Mouse (Mus musculus) spleen, adult 2 months (tissue): ENCODE measurements around the gene Etl4. TPM values are rescaled to one million over a fixed set of nuclear protein-coding genes. Genes with fewer than 3 reads are reported as not detected.
"Not testable (repeated sequence)": the region's sequence is repeated elsewhere in the genome, so short reads cannot be mapped to it uniquely, and the experiment has no call there.

Experiments
- DNase-seq, 2 experiments: peaks; one replicate each; pipeline versions ENCODE4 v3.0.0 to v3.0.0-alpha.2; 2012 to 2021; ENCODE audit warnings: low spot score in 2 of 2, low read depth in 1 of 2
- H3K27ac ChIP-seq: fragments of 200-500 bp; 2 replicates; pipeline ENCODE4 v1.5.1; 2012; ENCODE audit warnings: low read length, inconsistent platforms; ENCODE audit not compliant: insufficient read depth
- H3K27me3 ChIP-seq: fragments of 200-500 bp; 2 replicates; pipeline ENCODE4 v1.6.1; 2012; ENCODE audit warnings: mild to moderate bottlenecking, moderate library complexity, low read length, inconsistent platforms; ENCODE audit not compliant: control insufficient read depth, insufficient read depth
- H3K36me3 ChIP-seq: fragments of 200-500 bp; 2 replicates; pipeline ENCODE4 v1.6.1; 2012; ENCODE audit warnings: mild to moderate bottlenecking, low read length, inconsistent platforms; ENCODE audit not compliant: control insufficient read depth, insufficient read depth
- H3K4me1 ChIP-seq: fragments of 200-500 bp; 2 replicates; pipeline ENCODE4 v1.6.1; 2011; ENCODE audit warnings: inconsistent platforms; ENCODE audit not compliant: control insufficient read depth, insufficient read depth, insufficient read length
- H3K4me3 ChIP-seq: fragments of 200-500 bp; 2 replicates; pipeline ENCODE4 v1.5.1; 2011; ENCODE audit warnings: mild to moderate bottlenecking, inconsistent platforms; ENCODE audit not compliant: insufficient read depth, insufficient read length; ENCODE audit errors: extremely low read depth
- CTCF ChIP-seq: fragments of 200-500 bp; IDR thresholded peaks from 2 replicates; pipeline ENCODE4 v1.5.1; 2011; ENCODE audit warnings: mild to moderate bottlenecking, inconsistent platforms; ENCODE audit not compliant: insufficient read depth, insufficient read length, insufficient replicate concordance; ENCODE audit errors: extremely low read depth
- POLR2A ChIP-seq: fragments of 200-500 bp; IDR thresholded peaks from 2 replicates; pipeline ENCODE4 v1.6.1; 2011; ENCODE audit warnings: low read depth, low read length, inconsistent platforms
- WGBS: fragments of 180-500 bp; shearing (Covaris S2); methylation state at CpG from one replicate; pipeline ENCODE4 v1.1.7; 2018; 5-methylcytosine and 5-hydroxymethylcytosine counted together
- polyA plus RNA-seq: library from polyadenylated mRNA; depleted of rRNA; stranded (reverse); fragments of >200 nt; gene quantifications from 2 replicates; pipeline ENCODE4 v1.2.3, GENCODE M21; 2012

Etl4 gene
- polyA plus RNA-seq, 1 experiment, result 5.3 TPM

DNA sequence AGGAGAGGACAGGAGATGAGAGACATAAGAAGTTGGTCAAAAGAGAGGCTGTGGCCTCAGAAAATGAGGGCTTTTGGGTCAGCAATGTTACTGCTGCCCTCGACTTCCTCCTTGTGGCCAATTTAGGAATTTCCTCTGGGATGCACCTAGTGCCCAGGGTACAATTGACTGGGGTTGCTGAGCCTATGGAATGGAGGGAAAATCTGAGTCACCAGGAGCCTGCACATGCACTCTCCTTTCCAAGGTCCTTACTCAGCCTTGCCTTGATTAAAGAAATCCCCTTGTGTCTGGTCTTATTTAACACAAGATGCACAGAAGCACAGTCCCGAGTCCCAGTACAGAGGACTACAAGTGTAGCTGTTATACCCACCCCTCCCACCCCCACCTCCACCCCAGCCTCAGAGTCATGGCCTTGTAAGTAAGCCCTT lies 756.5 kb downstream of the Etl4 start:
- 49% methylated on average over 2 of the region's 2 CpGs for WGBS
- no peak overlapping the region for H3K4me3 ChIP-seq
- H3K27ac ChIP-seq, result no peak overlapping the region
- H3K36me3 ChIP-seq, result no peaks in the 10 kb centered on the region
- H3K27me3 ChIP-seq, result no peaks in the 10 kb centered on the region
- no peak for TF ChIP-seq CTCF
- no peak for TF ChIP-seq POLR2A
- DNase-seq, result no peak
- no peaks in the 10 kb centered on the region for H3K4me1 ChIP-seq

DNA sequence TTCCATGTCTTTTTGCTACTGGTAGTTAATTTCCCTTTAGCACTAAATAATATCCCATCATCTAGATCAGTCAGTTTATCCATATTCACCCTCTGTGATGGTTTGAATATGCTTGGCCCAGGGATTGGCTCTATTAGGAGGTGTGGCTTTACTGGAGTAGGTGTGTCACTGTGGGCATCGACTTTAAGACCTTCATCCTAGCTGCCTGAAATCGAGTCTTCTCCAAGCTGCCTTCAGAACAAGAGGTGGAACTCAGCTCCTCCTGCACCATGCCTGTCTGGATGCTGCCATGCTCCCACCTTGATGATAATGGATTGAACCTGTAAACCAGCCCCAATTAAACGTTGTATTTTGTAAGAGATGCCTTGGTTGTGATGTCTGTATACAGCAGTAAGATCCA lies 758.3 kb downstream of the Etl4 start:
- Histone ChIP-seq H3K4me1 (no peaks in the 10 kb centered on the region), H3K4me3 (no peak overlapping the region), H3K27ac (no peak overlapping the region), H3K36me3 (no peaks in the 10 kb centered on the region), H3K27me3 (no peaks in the 10 kb centered on the region)
- TF ChIP-seq CTCF, result no peak
- no peak for TF ChIP-seq POLR2A
- 86% methylated on average over 3 of the region's 3 CpGs for WGBS
- DNase-seq, result no peak

DNA sequence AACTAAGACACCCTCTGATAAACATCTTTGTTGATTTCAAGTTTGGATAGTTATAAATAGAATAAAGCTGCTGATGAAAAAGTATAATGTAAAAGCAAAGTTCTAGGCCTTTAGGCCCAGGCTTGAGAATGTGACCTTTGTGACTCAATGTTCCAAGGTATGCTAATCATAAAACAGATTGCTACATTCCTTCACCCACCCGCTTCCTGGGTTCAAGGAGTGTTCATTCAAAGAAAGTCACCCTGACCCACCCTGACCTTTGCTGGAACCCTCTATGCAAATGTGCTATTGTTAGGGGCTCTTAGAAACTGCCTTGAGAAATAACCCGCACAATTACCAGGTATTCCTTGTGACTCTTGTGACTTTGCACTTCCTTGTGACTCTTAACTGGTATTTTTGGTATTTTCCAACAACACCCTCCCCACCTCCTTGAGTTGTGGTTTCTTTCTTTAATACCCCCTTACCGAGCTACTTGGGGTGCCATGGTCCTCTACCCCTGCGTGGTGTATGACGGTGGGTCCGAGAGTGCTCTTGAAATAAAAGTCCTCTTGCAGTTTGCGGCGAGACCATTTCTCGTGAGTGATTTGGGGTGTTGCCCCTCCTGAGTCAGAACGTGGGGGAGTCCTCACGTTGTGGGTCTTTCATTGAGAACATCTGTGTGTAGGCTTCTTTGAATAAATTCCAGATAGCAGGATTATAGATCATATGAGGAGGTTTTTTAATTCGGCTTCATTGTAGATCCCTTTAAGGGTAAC lies 758.9 kb downstream of the Etl4 start:
- 89% methylated on average over 12 of the region's 12 CpGs for WGBS
- H3K27ac ChIP-seq, result not testable (repeated sequence)

DNA sequence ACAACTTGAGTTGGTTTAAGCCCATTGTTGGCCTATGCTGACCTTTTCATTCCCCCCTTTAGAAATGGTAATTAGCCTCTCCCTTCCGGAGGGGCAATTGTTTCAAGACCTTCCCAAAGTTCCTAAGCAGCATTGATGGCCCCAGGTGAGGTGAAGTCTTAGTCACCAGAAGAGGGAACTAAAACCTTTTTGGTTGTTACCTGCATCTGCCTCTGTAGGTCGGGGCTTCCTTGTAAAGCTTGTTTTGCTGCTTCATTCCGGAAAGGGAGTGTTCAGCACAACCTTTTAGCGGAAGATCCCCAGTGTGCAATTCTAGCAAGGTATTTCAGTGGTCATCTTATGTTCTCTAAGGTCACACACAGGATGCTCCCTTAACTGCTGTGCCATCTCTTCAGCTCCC lies 759.8 kb downstream of the Etl4 start:
- Histone ChIP-seq H3K27me3 (no peaks in the 10 kb centered on the region), H3K36me3 (no peaks in the 10 kb centered on the region), H3K4me3 (no peak overlapping the region), H3K27ac (no peak overlapping the region), H3K4me1 (no peaks in the 10 kb centered on the region)
- 75% methylated on average over 4 of the region's 4 CpGs for WGBS
- DNase-seq, result no peak
- TF ChIP-seq CTCF (no peak), POLR2A (no peak)

More for the DNA sequence above, 758.9 kb downstream of the Etl4 start:
- H3K27me3 ChIP-seq, H3K4me1 ChIP-seq, H3K36me3 ChIP-seq, DNase-seq, H3K4me3 ChIP-seq: not testable (repeated sequence)

DNA sequence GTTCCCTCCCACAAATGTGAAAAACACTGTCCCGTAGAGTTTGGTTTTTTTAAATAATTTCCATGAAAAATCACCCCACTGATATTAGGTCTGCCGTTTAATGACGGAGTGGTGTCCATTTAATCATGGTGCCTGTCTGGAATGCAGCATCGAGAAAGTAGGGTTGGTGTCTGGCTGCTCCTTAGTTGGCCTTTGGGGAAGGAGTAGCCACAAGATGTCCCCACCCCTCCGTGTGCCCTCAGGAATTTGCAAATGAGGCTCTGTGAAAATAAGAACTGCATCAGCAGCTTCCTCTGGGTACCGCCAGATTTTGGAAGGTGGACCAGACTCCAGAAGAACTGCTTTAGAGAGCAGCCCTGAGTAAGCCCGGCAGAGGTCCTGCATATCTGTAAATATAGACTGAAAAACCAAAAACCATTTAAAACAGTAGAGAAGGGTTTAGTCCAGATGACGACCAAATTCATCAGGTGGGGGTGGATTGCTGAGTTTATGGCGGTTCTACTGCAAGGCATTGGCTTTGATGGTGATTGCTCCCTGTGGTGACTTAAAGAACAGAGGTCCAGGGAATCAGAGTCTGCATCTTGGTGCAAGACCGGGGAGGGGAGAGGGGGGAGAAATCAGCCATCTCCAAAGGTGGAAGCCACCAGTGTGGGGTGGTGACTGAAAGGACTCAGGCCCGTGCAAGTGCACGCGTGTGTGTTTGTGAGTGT lies 762.1 kb downstream of the Etl4 start:
- no peak for DNase-seq
- no peaks in the 10 kb centered on the region for H3K36me3 ChIP-seq
- 64% methylated on average over 13 of the region's 13 CpGs for WGBS
- TF ChIP-seq CTCF (no peak), POLR2A (no peak)
- H3K27ac ChIP-seq, result no peak overlapping the region
- H3K4me1 ChIP-seq, result no peaks in the 10 kb centered on the region
- H3K27me3 ChIP-seq, result no peaks in the 10 kb centered on the region
- no peak overlapping the region for H3K4me3 ChIP-seq

DNA sequence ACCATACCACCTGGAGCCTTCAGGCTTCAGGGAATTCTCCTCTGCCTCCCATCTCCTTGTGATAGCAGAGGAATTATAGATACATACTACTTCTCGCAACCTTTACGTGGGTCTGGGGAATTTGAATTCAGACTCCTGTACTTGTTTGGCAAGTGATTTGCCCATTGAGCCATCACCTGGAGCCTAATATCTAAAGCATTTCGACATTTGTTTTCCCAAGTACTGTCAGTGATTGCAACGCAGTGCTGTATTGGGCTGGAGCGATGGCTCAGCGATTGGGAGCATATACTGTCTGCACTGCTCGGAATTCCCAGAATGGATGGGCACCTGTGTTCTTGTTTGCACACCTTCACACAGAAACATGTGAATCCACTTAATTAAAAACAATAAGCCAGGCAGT lies 762.7 kb downstream of the Etl4 start:
- TF ChIP-seq POLR2A, result no peak
- TF ChIP-seq CTCF, result no peak
- H3K27me3 ChIP-seq, result no peaks in the 10 kb centered on the region
- no peak for DNase-seq
- H3K36me3 ChIP-seq, result no peaks in the 10 kb centered on the region
- no peak overlapping the region for H3K27ac ChIP-seq
- no peaks in the 10 kb centered on the region for H3K4me1 ChIP-seq
- H3K4me3 ChIP-seq, result no peak overlapping the region
- 93% methylated on average over 7 of the region's 7 CpGs for WGBS
